Mouse (Mus musculus) E14TG2a.4 (cell line): ENCODE results near the gene Arsg.
A peak's percentile ranks its signal among the peaks of the same experiment; 100 is the strongest.

ENCODE experiments used
- H3K27me3 ChIP-seq: 2 replicates; pipeline ENCODE4 v1.6.1; 2014; ENCODE audit warnings: low read length, control low read depth; ENCODE audit not compliant: insufficient read depth
- H3K36me3 ChIP-seq: 2 replicates; pipeline ENCODE4 v1.6.1; 2014; ENCODE audit warnings: low read length, control low read depth; ENCODE audit not compliant: insufficient read depth
- H3K4me1 ChIP-seq: replicated peaks from 2 replicates; pipeline ENCODE4 v1.6.1; 2014; ENCODE audit warnings: low read depth, low read length, control low read depth
- H3K4me3 ChIP-seq: replicated peaks from 2 replicates; pipeline ENCODE4 v1.5.1; 2014; ENCODE audit warnings: mild to moderate bottlenecking, low read length
- H3K9me3 ChIP-seq: 2 replicates; pipeline ENCODE4 v1.6.1; 2014; ENCODE audit warnings: low read length, control low read depth
- CTCF ChIP-seq: conservative IDR thresholded peaks from 2 replicates; pipeline ENCODE4 v1.5.1; 2014; ENCODE audit warnings: low read length
- NANOG ChIP-seq: IDR thresholded peaks from 2 replicates; pipeline ENCODE4 v1.6.1; 2014; ENCODE audit warnings: borderline replicate concordance, low read length, mixed read lengths
- POU5F1 ChIP-seq: IDR thresholded peaks from 2 replicates; pipeline ENCODE4 v1.6.1; 2014; ENCODE audit warnings: low read length, borderline replicate concordance

Arsg gene

DNA sequence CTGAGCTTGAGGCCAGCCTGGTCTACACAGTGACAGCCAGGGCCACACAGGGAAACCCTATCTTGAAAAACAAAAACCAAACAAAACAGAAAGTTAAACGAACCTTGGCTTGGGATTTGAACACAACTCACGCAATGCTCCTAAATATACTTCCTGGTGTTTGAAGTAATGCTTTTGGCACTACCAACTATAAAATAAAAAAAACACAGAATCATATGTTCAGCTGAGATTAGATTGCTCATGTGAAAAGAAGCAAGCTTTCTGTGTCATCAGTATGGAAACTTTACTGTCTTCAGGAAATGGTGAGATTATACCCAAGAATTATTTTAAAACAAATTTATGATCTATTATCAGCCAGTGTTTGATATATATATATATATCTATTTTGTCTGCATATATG lies 113.2 kb downstream of the Arsg start:
- TF ChIP-seq NANOG (no peak), CTCF (no peak), POU5F1 (no peak)
- H3K4me1 ChIP-seq, result peaks cover 15% of the 10 kb centered on the region
- peaks cover 10% of the 10 kb centered on the region for H3K36me3 ChIP-seq
- H3K27me3 ChIP-seq, result no peaks in the 10 kb centered on the region
- 0 out of 2 replicates have a peak, but pooled peaks cover 4% of the 10 kb centered on the region for H3K9me3 ChIP-seq
- no peak overlapping the region for H3K4me3 ChIP-seq

DNA sequence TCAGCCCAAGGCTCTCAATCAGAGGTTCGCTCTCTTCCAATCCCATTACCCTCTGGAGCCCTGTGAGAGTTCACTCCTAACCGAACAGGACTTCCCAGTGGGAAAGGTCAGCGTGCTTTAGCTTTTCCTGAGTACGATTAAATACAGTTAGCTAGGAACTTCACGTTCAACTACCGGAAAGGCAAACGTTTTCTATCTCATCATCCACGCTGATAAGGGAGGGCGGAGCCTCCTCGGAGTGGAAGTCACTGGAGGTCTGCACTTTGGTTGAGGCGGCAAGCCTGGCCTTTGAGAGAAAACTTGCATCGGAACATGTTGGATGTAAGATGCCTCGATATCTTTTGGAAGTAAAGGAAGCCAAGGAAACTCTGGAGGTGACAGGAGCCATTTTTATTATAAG lies 113.8 kb downstream of the Arsg start:
- TF ChIP-seq NANOG, result no peak
- no peak for TF ChIP-seq POU5F1
- TF ChIP-seq CTCF, result no peak
- Histone ChIP-seq H3K4me3 (no peak overlapping the region), H3K9me3 (0 out of 2 replicates have a peak, but pooled peaks cover 4% of the 10 kb centered on the region), H3K36me3 (peaks cover 10% of the 10 kb centered on the region), H3K4me1 (peaks cover 9% of the 10 kb centered on the region), H3K27me3 (no peaks in the 10 kb centered on the region)

DNA sequence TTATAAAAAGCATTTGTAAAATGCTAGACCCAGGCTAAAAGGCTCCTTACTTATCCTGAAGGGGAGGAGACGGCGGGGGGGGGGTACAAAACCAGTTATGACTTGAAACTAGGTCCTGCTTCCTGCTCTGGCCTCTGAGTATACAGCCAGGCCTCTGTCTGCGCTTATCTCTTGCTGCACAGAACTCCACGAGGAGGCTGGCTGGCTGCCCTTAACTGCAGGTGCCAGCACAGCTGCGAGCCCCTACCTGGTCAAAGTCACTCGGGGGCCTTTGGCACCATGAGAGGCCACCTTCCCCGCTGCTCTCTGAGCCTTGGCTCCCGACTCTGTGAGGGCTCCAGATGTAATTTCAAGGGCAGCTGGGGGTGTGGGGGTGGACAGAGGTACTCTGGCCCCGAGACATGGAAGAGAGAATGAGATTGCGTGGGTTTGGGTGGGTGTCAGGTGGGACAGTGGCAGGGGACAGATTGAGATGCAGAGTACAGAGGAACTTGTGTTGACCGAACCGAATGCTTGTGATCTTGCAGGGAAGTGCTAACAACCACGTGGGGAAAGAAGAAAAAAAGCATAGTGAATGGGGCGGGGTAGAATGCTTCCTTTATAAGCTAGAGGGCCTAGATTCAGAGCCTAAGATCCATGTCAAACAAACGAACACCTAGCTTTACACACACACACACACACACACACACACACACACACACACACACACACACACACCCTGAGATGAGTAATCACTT lies 114.6 kb downstream of the Arsg start:
- no peak for TF ChIP-seq POU5F1
- TF ChIP-seq NANOG, result no peak
- TF ChIP-seq CTCF, result no peak
- 0 out of 2 replicates have a peak, but pooled peaks cover 4% of the 10 kb centered on the region for H3K9me3 ChIP-seq
- no peak overlapping the region for H3K4me3 ChIP-seq
- H3K27me3 ChIP-seq, result no peaks in the 10 kb centered on the region
- H3K36me3 ChIP-seq, result peaks cover 10% of the 10 kb centered on the region
- H3K4me1 ChIP-seq, result peaks cover 3% of the 10 kb centered on the region; the same call in 1 of the 2 replicates

DNA sequence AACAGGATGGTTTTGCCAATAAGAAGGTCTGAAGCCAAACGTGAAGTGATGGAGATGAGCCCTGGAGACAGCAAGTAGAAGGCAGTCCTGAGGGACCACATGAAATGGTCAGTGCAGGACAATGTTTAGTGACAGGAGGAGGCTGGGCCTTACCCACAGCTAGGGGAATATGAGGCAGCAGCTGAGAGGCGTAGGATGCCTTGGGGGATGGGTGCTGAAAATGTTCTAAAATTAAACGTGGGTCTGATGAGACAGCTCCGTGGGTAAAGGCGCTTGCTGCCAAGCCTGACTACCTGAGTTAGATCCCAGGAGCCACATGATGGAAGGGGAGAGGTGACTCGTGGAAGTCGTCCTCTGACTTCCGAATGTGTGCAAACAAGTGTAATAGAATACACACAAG lies 116.8 kb downstream of the Arsg start:
- Histone ChIP-seq H3K4me3 (no peak overlapping the region), H3K4me1 (0 out of 2 replicates have a peak, but pooled peaks cover 3% of the 10 kb centered on the region), H3K36me3 (no peaks in the 10 kb centered on the region), H3K9me3 (no peaks in the 10 kb centered on the region), H3K27me3 (no peaks in the 10 kb centered on the region)
- TF ChIP-seq CTCF (no peak), NANOG (no peak), POU5F1 (no peak)

DNA sequence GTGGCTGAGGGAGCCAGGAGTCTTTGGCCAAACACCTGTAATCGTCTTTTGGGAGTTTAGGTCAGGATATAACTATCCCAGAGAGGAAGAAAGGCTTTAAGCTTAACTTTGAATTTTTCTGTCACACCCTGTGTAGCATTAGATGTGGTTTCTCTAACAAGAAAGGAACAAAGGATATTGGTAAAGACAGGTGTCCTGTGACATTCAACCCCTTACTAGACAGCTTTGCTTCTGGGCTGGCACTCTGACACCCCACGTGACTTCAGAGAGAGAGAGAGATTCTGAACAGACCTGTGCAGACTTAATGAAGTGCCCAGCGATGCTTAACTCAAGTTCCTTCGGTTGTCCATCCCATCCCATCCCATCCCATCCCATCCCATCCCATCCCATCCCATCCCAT lies 118.3 kb downstream of the Arsg start:
- Histone ChIP-seq H3K4me3 (no peak overlapping the region), H3K4me1 (peaks cover 3% of the 10 kb centered on the region; the same call in 1 of the 2 replicates), H3K9me3 (no peaks in the 10 kb centered on the region), H3K27me3 (no peaks in the 10 kb centered on the region), H3K36me3 (no peaks in the 10 kb centered on the region)
- TF ChIP-seq POU5F1 (no peak), CTCF (no peak), NANOG (no peak)

DNA sequence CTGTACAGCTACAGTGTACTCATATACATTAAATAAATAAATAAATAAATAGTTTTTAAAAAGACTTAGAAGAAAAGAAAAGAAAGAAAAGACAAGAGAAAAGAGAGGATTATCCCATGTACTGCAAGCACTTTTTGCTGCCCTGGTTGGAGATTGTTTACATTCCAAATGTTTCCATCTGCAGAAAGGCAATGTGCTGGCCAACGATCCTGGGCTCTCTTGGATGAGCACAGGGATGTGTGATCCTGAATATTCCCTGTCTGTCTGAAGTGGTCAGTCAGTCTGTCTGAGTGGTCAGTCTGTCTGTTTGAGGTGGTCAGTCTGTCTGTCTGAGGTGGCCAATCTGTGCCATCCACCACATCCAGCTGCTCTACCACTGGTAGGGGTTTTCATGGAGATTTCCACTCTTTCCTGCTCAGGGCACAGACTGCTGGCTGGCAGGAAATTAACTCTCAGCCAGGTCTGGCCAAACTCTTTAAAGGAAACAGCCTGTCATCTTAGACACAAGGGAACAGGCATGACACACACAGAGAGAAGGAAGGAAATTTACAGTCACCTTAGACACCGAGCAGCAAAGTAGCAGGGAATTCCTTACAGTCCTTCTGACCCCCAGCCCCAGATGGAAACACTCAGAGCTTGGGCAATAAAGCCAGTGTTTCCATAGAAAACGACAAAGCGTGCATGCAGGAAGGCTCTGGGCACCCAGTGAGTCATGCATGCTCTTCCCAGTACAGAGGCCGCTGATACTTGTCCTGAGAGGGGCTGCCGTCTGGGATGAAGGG lies 120.2 kb downstream of the Arsg start:
- TF ChIP-seq CTCF, result no peak
- H3K9me3 ChIP-seq, result no peaks in the 10 kb centered on the region
- no peaks in the 10 kb centered on the region for H3K27me3 ChIP-seq
- H3K4me1 ChIP-seq, result no peaks in the 10 kb centered on the region; the same call in 1 of the 2 replicates
- H3K36me3 ChIP-seq, result peaks cover 4% of the 10 kb centered on the region
- H3K4me3 ChIP-seq, result no peak overlapping the region

DNA sequence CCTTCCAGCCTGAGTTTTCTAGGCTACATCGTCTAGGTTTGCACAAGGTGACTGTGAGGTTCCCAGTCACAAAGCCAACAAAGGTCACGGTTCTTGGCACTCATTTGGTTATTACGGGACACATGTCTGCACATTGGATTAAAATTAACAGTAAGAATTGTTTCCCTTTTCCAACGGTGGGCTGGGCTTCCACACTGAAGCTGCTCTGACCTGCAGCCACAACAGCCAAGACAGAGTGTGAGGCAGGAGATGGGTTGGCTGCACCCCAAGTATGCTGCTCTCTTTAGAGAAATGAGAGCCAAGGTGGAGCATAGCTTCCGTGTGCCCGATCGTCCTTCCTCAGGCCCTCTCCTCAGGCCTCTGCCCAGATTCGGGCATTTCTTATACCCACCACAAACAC lies 121.6 kb downstream of the Arsg start:
- H3K4me1 ChIP-seq, result peaks cover 6% of the 10 kb centered on the region; the same call in 1 of the 2 replicates
- H3K36me3 ChIP-seq, result peaks cover 7% of the 10 kb centered on the region
- no peak overlapping the region for H3K4me3 ChIP-seq
- no peaks in the 10 kb centered on the region for H3K27me3 ChIP-seq
- TF ChIP-seq CTCF, result no peak
- TF ChIP-seq POU5F1, result no peak
- TF ChIP-seq NANOG, result no peak
- H3K9me3 ChIP-seq, result no peaks in the 10 kb centered on the region

DNA sequence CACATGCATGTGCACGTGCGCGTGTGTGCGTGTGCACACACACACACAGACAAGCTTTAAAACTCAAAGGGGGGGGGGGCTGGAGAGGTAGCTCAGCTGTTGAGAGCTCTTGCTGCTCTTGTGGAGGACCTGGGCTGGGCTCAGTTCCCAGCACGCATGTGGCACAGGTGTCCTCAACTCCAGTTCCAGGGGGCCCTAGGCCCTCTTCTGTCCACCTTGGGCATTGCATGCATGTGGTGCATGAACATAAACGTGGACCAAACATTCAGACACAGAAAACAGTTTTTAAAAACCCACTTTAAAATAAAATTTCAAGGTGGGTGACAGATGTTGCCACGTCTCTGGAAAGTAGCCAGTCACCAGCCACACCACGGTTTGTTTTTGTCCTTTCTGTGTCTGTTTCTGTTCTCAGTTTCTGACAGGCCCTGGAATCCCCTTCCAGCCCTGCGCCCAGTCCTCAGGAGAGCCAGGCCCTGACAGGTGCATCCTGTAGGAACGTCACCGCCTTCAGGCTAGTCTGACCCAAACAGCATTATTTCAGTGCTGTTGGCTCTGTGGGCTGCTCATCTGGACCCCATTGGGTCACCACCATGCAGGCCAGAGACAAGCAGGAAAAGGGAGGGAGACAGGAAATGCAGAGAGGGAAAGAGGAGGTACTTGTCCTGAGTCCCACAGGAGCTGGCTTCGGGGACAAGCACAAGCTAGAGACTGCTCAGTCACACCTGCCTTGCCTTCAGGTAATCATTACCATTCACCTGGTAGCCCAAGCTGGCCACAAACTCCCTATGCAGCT lies 125.8 kb downstream of the Arsg start:
- TF ChIP-seq NANOG (no peak), POU5F1 (no peak), CTCF (peak; percentile 46)
- no peaks in the 10 kb centered on the region for H3K27me3 ChIP-seq

More for the DNA sequence above, 125.8 kb downstream of the Arsg start:
- Histone ChIP-seq H3K9me3 (no peaks in the 10 kb centered on the region), H3K4me3 (no peak overlapping the region), H3K36me3 (peaks cover 29% of the 10 kb centered on the region), H3K4me1 (peaks cover 6% of the 10 kb centered on the region; the same call in 1 of the 2 replicates)
